Mouse (Mus musculus): Measurements from ENCODE around the gene Abcb6. TPM values are rescaled to one million over a fixed set of nuclear protein-coding genes. Genes with fewer than 3 reads are reported as not detected.
A peak's percentile ranks its signal among the peaks of the same experiment; 100 is the strongest.

The Abcb6 gene
- total RNA-seq (2017), result 0.96 to 3.0 TPM (median 1.8 TPM) in 3 replicates

DNA sequence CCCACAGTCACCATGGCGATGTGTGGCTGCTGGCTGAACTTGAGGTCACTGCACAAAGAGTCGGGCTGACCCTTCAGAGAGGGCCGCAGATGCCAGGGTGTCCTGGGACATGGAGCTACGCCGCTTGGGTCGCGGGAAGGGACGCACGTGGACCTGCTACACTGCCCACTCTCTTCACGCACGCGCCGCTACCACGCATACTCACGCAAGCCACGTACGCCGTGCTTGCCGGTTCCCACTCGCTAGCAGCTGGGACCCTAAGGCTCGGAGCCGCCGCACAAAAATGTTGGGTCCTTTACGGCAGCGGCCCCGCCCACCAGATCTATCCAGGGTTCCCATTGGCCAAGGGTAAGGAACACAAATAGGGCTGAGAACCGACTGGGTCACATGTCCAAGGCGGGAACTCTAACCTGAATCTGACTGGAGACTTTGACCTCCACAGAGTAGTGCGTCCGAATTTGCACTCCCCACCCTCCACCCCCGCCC lies at the start of gene Abcb6:
TSS of gene Abcb6 (minus strand) at position 288 of the 486 bp plus-strand sequence.
- ATAC-seq (replicated peaks; ENCODE audit: insufficient number of reproducible peaks, low FRiP score, low TSS enrichment, poor library complexity, severe bottlenecking), result peak; percentile 87

DNA sequence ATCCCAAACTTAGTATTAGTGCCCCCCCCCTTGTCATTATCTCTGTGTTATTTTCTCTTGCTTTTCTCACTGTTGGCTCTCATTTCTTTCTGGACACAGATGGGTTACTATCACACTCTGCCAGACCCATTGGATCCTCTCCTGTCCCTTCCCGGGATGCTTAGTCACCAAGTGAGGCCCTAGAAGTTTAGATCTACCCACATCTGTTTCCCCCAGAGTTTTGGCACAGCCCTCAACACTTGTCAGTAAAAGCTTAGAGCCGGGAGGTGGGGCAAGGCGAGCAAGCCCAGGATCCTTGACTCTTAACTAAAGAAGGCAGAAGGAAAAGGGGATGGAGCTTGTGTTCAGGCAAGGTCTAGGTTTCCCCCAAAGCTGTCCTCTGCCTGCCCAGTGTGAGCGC lies 49.0 kb upstream of the Abcb6 start:
- ATAC-seq (replicated peaks; ENCODE audit: insufficient number of reproducible peaks, low FRiP score, low TSS enrichment, poor library complexity, severe bottlenecking), result no peak

- no peak for ATAC-seq (replicated peaks; ENCODE audit: insufficient number of reproducible peaks, low FRiP score, low TSS enrichment, poor library complexity, severe bottlenecking)
Measured at GRCm38 (mm10) chr1:75227653-75228052, 47.5 kb upstream of the Abcb6 start.

GRCm38 (mm10) chr1:75226138-75226537 lies 45.9 kb upstream of the Abcb6 start:
- ATAC-seq (replicated peaks; ENCODE audit: insufficient number of reproducible peaks, low FRiP score, low TSS enrichment, poor library complexity, severe bottlenecking), result no peak

DNA sequence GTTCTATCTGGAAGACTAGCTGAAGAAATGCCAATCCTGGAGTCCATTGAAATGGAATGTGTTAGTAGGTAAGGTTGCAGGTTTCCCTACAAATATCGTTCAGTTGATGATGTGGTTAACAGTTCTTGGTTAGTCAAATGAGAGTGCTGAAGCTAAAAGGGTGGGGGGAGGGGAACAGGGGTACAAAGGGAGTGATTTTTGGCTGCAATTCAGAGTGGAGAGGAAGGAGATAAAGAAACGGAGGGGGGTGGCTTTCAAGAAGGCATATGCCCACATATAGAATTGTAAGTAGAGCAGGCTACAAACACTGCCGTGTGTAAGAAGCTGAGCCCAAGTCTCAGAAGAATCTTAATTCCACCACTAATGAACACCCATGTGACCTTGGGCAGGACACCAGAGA lies 45.3 kb upstream of the Abcb6 start:
- no peak for ATAC-seq (replicated peaks; ENCODE audit: insufficient number of reproducible peaks, low FRiP score, low TSS enrichment, poor library complexity, severe bottlenecking)

DNA sequence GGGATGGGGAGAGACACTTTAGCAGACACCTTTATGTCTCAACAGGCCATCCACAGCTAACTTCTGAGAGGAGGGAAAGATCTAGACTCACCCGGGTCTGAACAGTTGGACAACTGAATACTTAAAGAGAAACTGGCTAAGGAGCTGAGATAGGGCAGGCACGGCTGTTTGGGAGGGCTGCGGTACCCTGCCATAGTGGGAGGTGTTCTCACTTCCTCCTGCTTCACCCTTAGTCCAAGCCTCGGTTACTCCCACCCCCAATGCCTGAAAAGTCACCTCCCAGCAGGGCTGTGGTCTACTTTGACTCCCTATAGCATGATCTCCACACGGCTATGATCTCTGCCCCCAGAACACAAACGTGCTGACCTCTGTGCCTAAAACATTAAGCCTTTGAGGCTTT lies 43.3 kb upstream of the Abcb6 start:
- ATAC-seq (replicated peaks; ENCODE audit: insufficient number of reproducible peaks, low FRiP score, low TSS enrichment, poor library complexity, severe bottlenecking), result no peak

GRCm38 (mm10) chr1:75222926-75223325 lies 42.7 kb upstream of the Abcb6 start:
- ATAC-seq (replicated peaks; ENCODE audit: insufficient number of reproducible peaks, low FRiP score, low TSS enrichment, poor library complexity, severe bottlenecking), result no peak

DNA sequence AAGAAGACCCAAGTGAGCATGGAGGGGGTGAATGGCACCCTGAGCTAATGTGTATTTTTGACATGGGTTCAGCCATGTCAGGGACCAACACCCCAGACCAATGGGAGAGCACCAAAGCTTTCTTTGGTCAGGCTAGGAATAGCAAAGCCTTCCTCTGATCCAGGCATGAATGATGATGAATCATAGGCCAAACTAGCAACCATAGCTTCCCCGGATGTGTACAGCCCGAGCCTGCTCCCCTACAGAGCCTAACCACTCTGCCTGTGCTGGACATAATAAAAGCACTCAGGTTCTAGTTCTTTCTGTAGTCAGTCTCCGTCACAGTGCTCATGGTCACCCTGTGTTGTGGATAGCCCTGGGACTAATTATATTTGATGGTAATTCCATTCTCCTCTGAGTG lies 41.3 kb upstream of the Abcb6 start:
- no peak for ATAC-seq (replicated peaks; ENCODE audit: insufficient number of reproducible peaks, low FRiP score, low TSS enrichment, poor library complexity, severe bottlenecking)

DNA sequence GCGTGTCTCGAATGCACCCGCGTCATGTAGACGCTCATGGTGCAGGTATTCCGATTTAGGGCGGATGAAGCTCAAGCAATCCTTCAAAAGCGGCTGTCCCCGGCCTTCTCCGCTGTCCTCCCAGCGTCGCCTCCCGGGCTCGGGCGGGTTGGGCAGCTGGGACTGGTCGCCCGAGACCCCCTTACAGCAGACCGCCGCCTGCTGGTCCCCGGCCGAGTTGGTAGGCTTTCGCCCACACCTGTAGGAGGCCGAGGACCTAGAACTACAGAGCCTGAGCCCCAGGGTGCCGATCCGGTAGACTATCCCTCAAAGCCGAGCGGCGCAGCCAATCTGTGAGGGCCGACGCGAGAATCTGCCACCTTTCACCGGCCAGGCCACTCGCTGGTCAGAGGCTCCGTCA lies 39.3 kb upstream of the Abcb6 start, which contains the start of gene Tuba4a:
TSS of gene Tuba4a (minus strand) at position 335 of the 400 bp plus-strand sequence.
- peak; percentile 4; the same call in 1 of the 2 replicates for ATAC-seq (replicated peaks; ENCODE audit: insufficient number of reproducible peaks, low FRiP score, low TSS enrichment, poor library complexity, severe bottlenecking)

GRCm38 (mm10) chr1:75219078-75219477 lies 38.9 kb upstream of the Abcb6 start:
- ATAC-seq (replicated peaks; ENCODE audit: insufficient number of reproducible peaks, low FRiP score, low TSS enrichment, poor library complexity, severe bottlenecking), result peak; percentile 85

DNA sequence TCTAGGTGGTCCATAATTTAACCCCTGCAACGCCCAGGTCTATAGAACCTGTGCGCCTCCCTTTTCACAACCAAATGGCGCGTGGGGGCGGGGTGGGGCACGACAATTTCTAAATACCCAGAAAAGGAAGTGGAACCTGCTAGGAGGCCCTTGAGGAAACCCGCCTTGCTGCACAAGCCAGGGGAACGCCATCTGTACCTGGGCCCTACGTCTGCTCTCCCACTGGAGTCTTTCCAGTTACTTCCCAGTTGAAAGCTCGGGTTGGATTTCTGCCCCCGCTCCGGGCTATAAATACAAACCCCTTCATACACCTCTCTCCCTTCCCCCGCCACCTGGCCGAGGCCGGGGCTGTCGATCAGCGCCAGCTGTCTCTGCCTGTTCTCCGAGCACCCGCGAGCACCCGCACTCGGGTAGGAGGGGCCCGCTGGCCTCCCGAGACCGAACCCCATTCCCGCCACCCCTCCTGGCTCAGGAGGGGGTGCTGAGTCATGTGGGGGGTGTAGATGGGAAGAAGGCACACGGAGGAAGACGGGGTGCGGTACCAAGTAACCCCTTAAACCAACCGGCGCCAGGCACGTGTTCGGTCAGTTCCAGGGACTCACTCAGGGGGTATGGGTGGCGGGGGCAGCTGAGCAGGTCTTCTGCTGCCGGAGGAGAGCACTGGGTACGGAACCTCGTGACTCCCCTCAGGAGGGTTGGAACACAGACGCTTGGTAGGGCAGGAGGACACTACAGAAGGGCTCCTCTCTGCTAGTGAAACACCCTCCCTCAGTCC lies 38.2 kb upstream of the Abcb6 start:
- ATAC-seq (replicated peaks; ENCODE audit: insufficient number of reproducible peaks, low FRiP score, low TSS enrichment, poor library complexity, severe bottlenecking), result peak; percentile 4; the same call in 1 of the 2 replicates

DNA sequence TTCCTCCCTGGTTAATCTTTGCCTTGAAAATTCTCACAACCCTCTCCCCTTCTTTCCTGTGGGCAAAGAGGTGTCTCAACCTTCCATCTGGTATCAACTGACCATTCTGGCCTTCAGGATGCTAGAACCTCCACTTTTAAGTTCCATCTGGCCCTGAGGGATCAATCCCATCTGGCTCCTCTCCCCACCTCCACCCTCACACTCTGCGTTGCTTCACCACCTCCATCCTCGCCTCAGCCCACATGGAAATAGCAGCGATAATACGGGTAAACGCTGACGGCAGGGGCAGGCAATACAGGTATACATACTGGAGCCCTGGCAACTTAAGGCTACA lies 37.7 kb upstream of the Abcb6 start:
- ATAC-seq (replicated peaks; ENCODE audit: insufficient number of reproducible peaks, low FRiP score, low TSS enrichment, poor library complexity, severe bottlenecking), result no peak

DNA sequence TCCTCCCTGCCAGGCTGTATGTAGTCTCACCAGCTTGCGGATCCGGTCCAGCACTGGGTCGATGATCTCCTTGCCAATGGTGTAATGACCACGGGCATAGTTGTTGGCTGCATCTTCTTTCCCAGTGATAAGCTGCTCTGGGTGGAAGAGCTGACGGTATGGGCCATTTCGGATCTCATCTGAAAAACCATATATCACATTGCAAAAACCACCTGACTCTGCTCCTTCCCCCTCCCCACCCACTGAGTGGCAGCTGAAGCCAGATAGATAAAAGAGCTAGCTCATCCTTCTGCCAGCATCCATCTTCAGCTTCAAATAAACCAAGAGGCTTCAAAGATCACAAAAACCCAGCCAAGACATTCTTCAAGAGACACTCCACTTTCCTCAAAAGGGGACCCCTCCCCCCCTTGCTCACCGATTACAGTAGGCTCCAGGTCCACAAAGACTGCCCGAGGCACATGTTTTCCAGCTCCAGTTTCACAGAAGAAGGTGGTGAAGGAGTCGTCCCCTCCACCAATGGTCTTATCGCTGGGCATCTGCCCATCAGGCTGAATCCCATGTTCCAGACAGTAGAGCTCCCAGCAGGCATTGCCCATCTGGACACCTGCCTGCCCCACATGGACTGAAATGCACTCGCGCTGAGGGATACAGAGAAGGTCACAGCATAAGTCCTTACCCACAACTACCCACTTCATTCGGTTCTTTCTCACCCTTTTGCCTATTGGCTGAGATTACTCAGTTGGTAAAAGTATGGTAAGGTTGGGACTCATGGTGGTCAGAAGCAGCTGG lies 36.8 kb upstream of the Abcb6 start:
- ATAC-seq (replicated peaks; ENCODE audit: insufficient number of reproducible peaks, low FRiP score, low TSS enrichment, poor library complexity, severe bottlenecking), result no peak

- no peak for ATAC-seq (replicated peaks; ENCODE audit: insufficient number of reproducible peaks, low FRiP score, low TSS enrichment, poor library complexity, severe bottlenecking)
Measured at GRCm38 (mm10) chr1:75215785-75216184, 35.6 kb upstream of the Abcb6 start.

DNA sequence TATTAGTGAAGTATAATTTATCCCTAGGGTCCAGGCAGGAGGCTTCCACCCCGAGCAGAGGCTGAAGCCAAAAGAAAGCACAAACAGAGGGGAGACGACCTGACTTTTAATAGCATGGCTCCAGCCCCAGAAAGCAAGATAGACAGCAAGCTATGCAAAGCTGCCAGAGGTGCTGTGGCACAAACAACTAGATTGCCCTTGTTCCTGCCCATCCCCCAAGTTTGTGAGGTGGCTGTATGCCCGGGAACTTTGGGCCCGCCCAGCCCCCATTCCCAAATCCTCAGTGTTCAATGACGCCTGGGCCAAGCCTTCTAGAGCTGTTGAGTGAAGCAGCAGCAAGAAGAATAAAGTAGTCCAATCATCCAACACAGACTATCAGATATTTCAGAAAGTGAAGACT lies 34.7 kb upstream of the Abcb6 start:
- ATAC-seq (replicated peaks; ENCODE audit: insufficient number of reproducible peaks, low FRiP score, low TSS enrichment, poor library complexity, severe bottlenecking), result no peak

- ATAC-seq (replicated peaks; ENCODE audit: insufficient number of reproducible peaks, low FRiP score, low TSS enrichment, poor library complexity, severe bottlenecking), result no peak
Measured at GRCm38 (mm10) chr1:75214442-75214841, 34.2 kb upstream of the Abcb6 start.

- peak; percentile 40 for ATAC-seq (replicated peaks; ENCODE audit: insufficient number of reproducible peaks, low FRiP score, low TSS enrichment, poor library complexity, severe bottlenecking)
Measured at GRCm38 (mm10) chr1:75213096-75213495, 32.9 kb upstream of the Abcb6 start.

DNA sequence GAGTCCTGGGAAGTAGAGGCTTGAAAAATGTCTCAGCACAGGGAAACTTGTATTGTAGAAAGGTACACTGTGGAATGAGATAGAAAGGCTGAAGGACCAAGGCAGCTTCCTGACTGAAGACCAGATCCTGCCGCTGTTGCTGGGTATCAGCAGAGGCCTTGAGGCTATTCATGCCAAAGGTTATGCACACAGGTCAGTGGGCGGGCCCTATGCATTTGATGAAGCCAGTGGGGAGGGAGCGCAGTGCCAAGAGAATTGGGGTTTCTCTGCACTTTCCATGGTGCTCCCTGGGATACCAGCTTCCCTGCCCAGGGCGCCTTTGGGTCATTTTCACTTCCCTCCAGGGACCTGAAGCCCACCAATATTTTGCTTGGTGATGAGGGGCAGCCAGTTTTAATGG lies 32.4 kb upstream of the Abcb6 start:
- ATAC-seq (replicated peaks; ENCODE audit: insufficient number of reproducible peaks, low FRiP score, low TSS enrichment, poor library complexity, severe bottlenecking), result no peak

GRCm38 (mm10) chr1:75211141-75211708 lies 31.0 kb upstream of the Abcb6 start:
- ATAC-seq (replicated peaks; ENCODE audit: insufficient number of reproducible peaks, low FRiP score, low TSS enrichment, poor library complexity, severe bottlenecking), result no peak

Data from monocyte, adult 5-6 weeks (primary cell).